Mouse (Mus musculus) kidney, postnatal 0 days (tissue): ENCODE measurements at regions not wholly inside any gene's neighbourhood (a gene's known extent, or its start where the extent isn't known, plus 50 kb on each side); places are given as distances from the start of the nearest gene placed in this dataset.

Source experiments
- ATAC-seq: fragments of 200-750 bp; cut with Nextera tagmentation; replicated peaks from 2 replicates; pipeline ENCODE4 v1.8.0; 2017; ENCODE audit warnings: low read depth, moderate number of reproducible peaks, moderate TSS enrichment, moderate library complexity; ENCODE audit not compliant: low FRiP score
- DNase-seq: peaks from one replicate; pipeline ENCODE4 v3.0.0-alpha.2; 2016; ENCODE audit warnings: low spot score
- H3K27ac ChIP-seq: fragments of 300-500 bp; sonication (generic); 2 replicates; pipeline ENCODE4 v1.5.1; 2014; ENCODE audit warnings: mild to moderate bottlenecking
- H3K27me3 ChIP-seq: fragments of 300-500 bp; sonication (generic); 2 replicates; pipeline ENCODE4 v1.6.1; 2014; ENCODE audit warnings: low read length, mixed read lengths; ENCODE audit not compliant: insufficient read depth
- H3K36me3 ChIP-seq: fragments of 300-500 bp; sonication (generic); 2 replicates; pipeline ENCODE4 v1.6.1; 2014; ENCODE audit warnings: low read length, mixed read lengths; ENCODE audit not compliant: insufficient read depth
- H3K4me1 ChIP-seq: fragments of 300-500 bp; sonication (generic); replicated peaks from 2 replicates; pipeline ENCODE4 v1.6.1; 2014; ENCODE audit warnings: antibody characterized with exemption, low read length, mixed read lengths; ENCODE audit not compliant: insufficient read depth
- H3K4me2 ChIP-seq: fragments of 300-500 bp; sonication (generic); 2 replicates; pipeline ENCODE4 v1.6.1; 2014; ENCODE audit warnings: mild to moderate bottlenecking, low read length, moderate library complexity, mixed read lengths
- H3K4me3 ChIP-seq: fragments of 300-500 bp; sonication (generic); replicated peaks from 2 replicates; pipeline ENCODE4 v1.5.1; 2014; ENCODE audit warnings: low read depth, low read length
- H3K9ac ChIP-seq: fragments of 300-500 bp; sonication (generic); 2 replicates; pipeline ENCODE4 v1.6.1; 2014; ENCODE audit warnings: low read depth, low read length
- H3K9me3 ChIP-seq: fragments of 300-500 bp; sonication (generic); replicated peaks from 2 replicates; pipeline ENCODE4 v1.6.1; 2016; ENCODE audit warnings: low read length, inconsistent platforms, mixed read lengths
- CTCF ChIP-seq: IDR thresholded peaks from 2 replicates; pipeline ENCODE4 v1.5.1; 2016; ENCODE audit warnings: antibody characterized with exemption, low read depth, mild to moderate bottlenecking, moderate library complexity
- WGBS: fragments of 180-500 bp; shearing (Covaris S2); extraction: QIAGEN DNeasy Blood & Tissue Kit; methylation state at CpG from one replicate; pipeline ENCODE4 v1.1.7; 2014; 5-methylcytosine and 5-hydroxymethylcytosine counted together

- no peaks in the 10 kb centered on the region; the same call in 1 of the 2 replicates for H3K4me1 ChIP-seq
- WGBS, result 21% methylated on average over 13 of the region's 13 CpGs
- no peaks in the 10 kb centered on the region for H3K9me3 ChIP-seq
- H3K9ac ChIP-seq, result no peak overlapping the region
- peak overlapping the region; percentile 72 for H3K27ac ChIP-seq
- H3K36me3 ChIP-seq, result no peaks in the 10 kb centered on the region
- no peak for DNase-seq
- H3K4me2 ChIP-seq, result peak overlapping the region; percentile 52
- H3K27me3 ChIP-seq, result no peaks in the 10 kb centered on the region
- ATAC-seq, result no peak
- TF ChIP-seq CTCF, result no peak
- H3K4me3 ChIP-seq, result peak overlapping the region; percentile 17; the same call in 1 of the 2 replicates
Observed at GRCm38 (mm10) chr5:119137409-119137808, 533.1 kb upstream of the Tbx3 start.

GRCm38 (mm10) chr5:119137821-119138221 is 532.6 kb upstream of the Tbx3 start:
- H3K4me2 ChIP-seq, result peak overlapping the region; percentile 52
- ATAC-seq, result 0 out of 2 replicates have a peak, but pooled peaks have one; percentile 54
- no peaks in the 10 kb centered on the region for H3K27me3 ChIP-seq
- WGBS, result 23% methylated on average over 10 of the region's 10 CpGs
- H3K9ac ChIP-seq, result no peak overlapping the region
- H3K27ac ChIP-seq, result peak overlapping the region; percentile 72
- no peaks in the 10 kb centered on the region; the same call in 1 of the 2 replicates for H3K4me1 ChIP-seq
- DNase-seq, result peak; percentile 82
- no peak for TF ChIP-seq CTCF
- no peaks in the 10 kb centered on the region for H3K36me3 ChIP-seq
- H3K4me3 ChIP-seq, result peak overlapping the region; percentile 17; the same call in 1 of the 2 replicates
- no peaks in the 10 kb centered on the region for H3K9me3 ChIP-seq

- ATAC-seq (no peak), DNase-seq (no peak)
- TF ChIP-seq CTCF, result no peak
- WGBS, result 35% methylated on average over 14 of the region's 14 CpGs
- Histone ChIP-seq H3K9me3 (no peaks in the 10 kb centered on the region), H3K27ac (peak overlapping the region; percentile 51; the same call in 1 of the 2 replicates), H3K4me3 (no peak overlapping the region), H3K36me3 (no peaks in the 10 kb centered on the region), H3K4me1 (no peaks in the 10 kb centered on the region; the same call in 1 of the 2 replicates), H3K9ac (no peak overlapping the region), H3K4me2 (peak overlapping the region; percentile 52), H3K27me3 (no peaks in the 10 kb centered on the region)
Observed at GRCm38 (mm10) chr5:119138293-119138692, 532.2 kb upstream of the Tbx3 start.

GRCm38 (mm10) chr5:119139336-119139735 is 531.1 kb upstream of the Tbx3 start:
- Histone ChIP-seq H3K4me1 (no peaks in the 10 kb centered on the region), H3K27ac (no peak overlapping the region), H3K9me3 (no peaks in the 10 kb centered on the region), H3K36me3 (no peaks in the 10 kb centered on the region), H3K9ac (no peak overlapping the region), H3K27me3 (no peaks in the 10 kb centered on the region), H3K4me2 (no peak overlapping the region), H3K4me3 (no peak overlapping the region)
- ATAC-seq (no peak), DNase-seq (no peak)
- WGBS, result 48% methylated on average over 7 of the region's 7 CpGs
- TF ChIP-seq CTCF, result no peak

- ATAC-seq, result no peak
- Histone ChIP-seq H3K4me2 (no peak overlapping the region), H3K9me3 (no peaks in the 10 kb centered on the region), H3K4me3 (no peak overlapping the region), H3K9ac (no peak overlapping the region), H3K4me1 (no peaks in the 10 kb centered on the region), H3K27me3 (no peaks in the 10 kb centered on the region), H3K27ac (no peak overlapping the region), H3K36me3 (no peaks in the 10 kb centered on the region)
- no peak for TF ChIP-seq CTCF
- DNase-seq, result no peak
- 86% methylated on average over 6 of the region's 6 CpGs for WGBS
Observed at GRCm38 (mm10) chr5:119139816-119140215, 530.7 kb upstream of the Tbx3 start.

- no peak for TF ChIP-seq CTCF
- H3K4me1 ChIP-seq, result no peaks in the 10 kb centered on the region
- 56% methylated on average over 8 of the region's 8 CpGs for WGBS
- no peaks in the 10 kb centered on the region for H3K36me3 ChIP-seq
- no peaks in the 10 kb centered on the region for H3K9me3 ChIP-seq
- no peaks in the 10 kb centered on the region for H3K27me3 ChIP-seq
- no peak overlapping the region for H3K4me2 ChIP-seq
- no peak overlapping the region for H3K9ac ChIP-seq
- no peak overlapping the region for H3K4me3 ChIP-seq
- DNase-seq, result no peak
- no peak overlapping the region for H3K27ac ChIP-seq
- ATAC-seq, result no peak
Observed at GRCm38 (mm10) chr5:119143411-119143810, 527.1 kb upstream of the Tbx3 start.
